Mouse (Mus musculus) olfactory bulb, adult 2 months (tissue): ENCODE data around the gene Tacr2.

Experiments used
- CTCF ChIP-seq: fragments of 200-500 bp; IDR thresholded peaks from 2 replicates; pipeline ENCODE4 v1.5.1; 2012; ENCODE audit warnings: low read depth, mild to moderate bottlenecking, low read length, moderate library complexity; ENCODE audit not compliant: insufficient read depth
- POLR2A ChIP-seq: fragments of 200-500 bp; IDR thresholded peaks from 2 replicates; pipeline ENCODE4 v1.6.1; 2012; ENCODE audit warnings: mild to moderate bottlenecking, low read depth, low read length, moderate library complexity; ENCODE audit not compliant: insufficient read depth

DNA sequence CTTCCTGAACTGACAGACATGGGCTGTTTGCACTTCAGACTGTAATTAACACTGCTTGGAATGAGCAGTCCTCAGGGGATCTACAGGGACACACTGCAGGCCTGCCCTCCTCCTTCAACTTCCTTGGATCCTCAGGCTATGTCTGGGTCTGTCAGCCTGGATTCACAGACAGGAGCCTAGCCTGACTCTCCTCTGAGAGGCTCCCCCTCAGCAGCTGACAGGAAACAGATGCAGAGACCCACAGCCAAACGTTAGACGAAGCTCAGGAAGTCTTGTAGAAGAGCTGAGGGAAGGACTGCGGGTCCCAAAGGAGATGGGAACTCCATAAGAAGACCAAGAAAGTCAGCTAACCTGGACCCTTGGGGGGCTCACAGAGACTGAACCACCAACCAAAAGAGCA, 54.2 kb downstream of the Tacr2 start:
- TF ChIP-seq CTCF (no peak), POLR2A (no peak)
